Comparison of ENCODE assay signal across 12 mouse cellular contexts in the genomic region with DNA sequence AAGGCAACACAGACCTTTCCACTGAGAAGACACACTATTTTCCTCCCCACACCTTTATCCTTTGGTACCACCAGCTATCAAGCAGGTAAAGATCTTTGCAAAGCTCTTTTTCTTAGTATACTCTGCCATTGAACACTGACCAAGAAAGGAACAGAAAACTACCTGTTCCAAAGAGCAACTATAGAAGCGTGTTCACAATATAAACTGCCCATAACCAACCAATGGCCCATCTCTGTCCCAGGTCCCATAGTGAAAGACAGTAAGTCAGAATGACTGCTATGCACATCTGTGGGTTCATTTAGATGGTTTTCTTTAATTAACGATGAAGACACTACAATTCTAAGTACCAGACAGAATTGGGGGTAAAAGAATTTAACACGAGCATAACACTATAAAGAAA. TPM values are rescaled to one million over a fixed set of nuclear protein-coding genes. Genes with fewer than 3 reads are reported as not detected.
DNase-seq lines count a peak whose midpoint lies in the region; ATAC-seq lines count a peak whose summit lies in the region.
"Had no signal": no experiment of that assay in that cellular context is flagged by ENCODE, and none has a peak within 500 bp of the region (broad histone marks: within the 10 kb centered on the region; RNA-seq: fewer than 3 reads in every experiment).

TSS of gene Gm9747 (plus strand) at position 301 of the 400 bp plus-strand sequence.

- no peaks in the 10 kb centered on the region for H3K4me1 ChIP-seq in heart, embryonic 11.5 days (ENCODE audit: control insufficient read depth, insufficient read depth, low read length)
- H3K4me1 ChIP-seq in lung, embryonic 16.5 days (replicated peaks; ENCODE audit: control insufficient read depth, insufficient read depth, low read length), result no peaks in the 10 kb centered on the region
- no peaks in the 10 kb centered on the region for H3K4me1 ChIP-seq in limb, embryonic 11.5 days (ENCODE audit: control insufficient read depth, insufficient read depth, low read length)
- no peaks in the 10 kb centered on the region for H3K4me1 ChIP-seq in stomach, embryonic 15.5 days

- H3K4me3 ChIP-seq in heart, embryonic 11.5 days (ENCODE audit: low read depth, low read length), result no peak within 1 kb of the TSS
- no peak within 1 kb of the TSS for H3K4me3 ChIP-seq in lung, embryonic 16.5 days (ENCODE audit: low read length)
- no peak within 1 kb of the TSS for H3K4me3 ChIP-seq in limb, embryonic 11.5 days (ENCODE audit: low read depth, low read length)
- no peak within 1 kb of the TSS for H3K4me3 ChIP-seq in stomach, embryonic 15.5 days (replicated peaks)

- 87% methylated on average over 3 of the region's 3 CpGs for WGBS in heart, embryonic 11.5 days (ENCODE audit: insufficient replicate concordance)
- WGBS in lung, embryonic 16.5 days, result 93% methylated on average over 3 of the region's 3 CpGs
- WGBS in limb, embryonic 11.5 days, result 96% methylated on average over 3 of the region's 3 CpGs
- 93% methylated on average over 3 of the region's 3 CpGs for WGBS in stomach, embryonic 15.5 days

- DNase-seq in heart, adult 11 months, result no peak
- DNase-seq in lung, adult 18-20 months, result no peak
- no peak for DNase-seq in limb, embryonic 11.5 days (ENCODE audit: low spot score)
- DNase-seq in spleen, adult 12 weeks (ENCODE audit: low spot score), result no peak
- DNase-seq in ovary, adult 18-20 months (ENCODE audit: low spot score), result no peak
- DNase-seq: adrenal gland, postnatal 25 days; cerebellum, adult 9-10 months; layer of hippocampus, postnatal 36 days had no signal

- H3K36me3 ChIP-seq in heart, embryonic 11.5 days (ENCODE audit: control insufficient read depth, insufficient read depth, low read length), result peaks cover 8% of the 10 kb centered on the region
- H3K36me3 ChIP-seq in lung, embryonic 16.5 days (ENCODE audit: control insufficient read depth, insufficient read depth, low read length), result peaks cover 21% of the 10 kb centered on the region
- no peaks in the 10 kb centered on the region for H3K36me3 ChIP-seq in limb, embryonic 11.5 days (ENCODE audit: control insufficient read depth, insufficient read depth, low read length)
- 0 out of 2 replicates have a peak, but pooled peaks cover 4% of the 10 kb centered on the region for H3K36me3 ChIP-seq in stomach, embryonic 15.5 days

- no peaks in the 10 kb centered on the region for H3K27me3 ChIP-seq in heart, embryonic 11.5 days (ENCODE audit: control insufficient read depth, insufficient read depth, low read length)
- no peaks in the 10 kb centered on the region for H3K27me3 ChIP-seq in lung, embryonic 16.5 days (ENCODE audit: control insufficient read depth, insufficient read depth, low read depth, low read length)
- H3K27me3 ChIP-seq in limb, embryonic 11.5 days (ENCODE audit: control insufficient read depth, insufficient read depth, low read length), result no peaks in the 10 kb centered on the region
- H3K27me3 ChIP-seq in stomach, embryonic 15.5 days (replicated peaks), result no peaks in the 10 kb centered on the region

- no peak within 1 kb of the TSS for H3K27ac ChIP-seq in heart, embryonic 11.5 days (ENCODE audit: low read depth, low read length)
- H3K27ac ChIP-seq in lung, embryonic 16.5 days (ENCODE audit: low read length), result no peak within 1 kb of the TSS
- no peak within 1 kb of the TSS for H3K27ac ChIP-seq in limb, embryonic 11.5 days (replicated peaks; ENCODE audit: low read depth, low read length)
- H3K27ac ChIP-seq in stomach, embryonic 15.5 days, result no peak within 1 kb of the TSS
- H3K27ac ChIP-seq: macrophage had no signal

- H3K4me2 ChIP-seq in heart, embryonic 11.5 days, result no peak within 1 kb of the TSS
- no peak within 1 kb of the TSS for H3K4me2 ChIP-seq in lung, embryonic 16.5 days (ENCODE audit: low read depth, low read length)
- H3K4me2 ChIP-seq in limb, embryonic 11.5 days (ENCODE audit: low read depth, severe bottlenecking), result no peak within 1 kb of the TSS
- no peak within 1 kb of the TSS for H3K4me2 ChIP-seq in stomach, embryonic 15.5 days

- ATAC-seq in heart, embryonic 11.5 days (replicated peaks; ENCODE audit: insufficient number of reproducible peaks, low FRiP score, low TSS enrichment), result no peak
- ATAC-seq in lung, embryonic 16.5 days (ENCODE audit: low read depth), result no peak
- ATAC-seq in limb, embryonic 11.5 days (ENCODE audit: insufficient number of reproducible peaks, low FRiP score, low TSS enrichment, low read depth), result no peak
- ATAC-seq in stomach, embryonic 15.5 days (ENCODE audit: insufficient read depth, low FRiP score, low read depth), result no peak

- H3K9ac ChIP-seq in heart, embryonic 11.5 days (ENCODE audit: low read depth, low read length), result no peak within 1 kb of the TSS
- no peak within 1 kb of the TSS for H3K9ac ChIP-seq in lung, embryonic 16.5 days (ENCODE audit: low read length)
- no peak within 1 kb of the TSS for H3K9ac ChIP-seq in limb, embryonic 11.5 days (ENCODE audit: low read length)
- H3K9ac ChIP-seq in stomach, embryonic 15.5 days, result no peak within 1 kb of the TSS

- no peaks in the 10 kb centered on the region for H3K9me3 ChIP-seq in heart, embryonic 11.5 days (replicated peaks; ENCODE audit: control insufficient read depth, low read length)
- no peaks in the 10 kb centered on the region for H3K9me3 ChIP-seq in lung, embryonic 16.5 days (ENCODE audit: control insufficient read depth, low read length)
- no peaks in the 10 kb centered on the region for H3K9me3 ChIP-seq in limb, embryonic 11.5 days (ENCODE audit: control insufficient read depth, low read length)
- H3K9me3 ChIP-seq in stomach, embryonic 15.5 days, result no peaks in the 10 kb centered on the region

RNA-seq across cellular contexts. Expression of gene Gm9747, which starts in this region (rescaled TPM):
- polyA plus RNA-seq in heart, embryonic 11.5 days (2014; fragmentation: Nextera tagmentation; extraction: Ambion mirVana), result 33.1 and 40.5 TPM in 2 replicates
- 32.1 and 33.9 TPM in 2 replicates for polyA plus RNA-seq in lung, embryonic 16.5 days (2015; fragmentation: Nextera tagmentation; extraction: Ambion mirVana)
- polyA plus RNA-seq in limb, embryonic 11.5 days (2014; fragmentation: Nextera tagmentation; extraction: Ambion mirVana), result 27.6 and 33.2 TPM in 2 replicates
- 13.4 and 13.7 TPM in 2 replicates for polyA plus RNA-seq in stomach, embryonic 15.5 days (2015; fragmentation: Nextera tagmentation; extraction: Ambion mirVana)
- polyA plus RNA-seq: macrophage had no signal
